Mouse (Mus musculus) inflammation-experienced regulatory T-cells, adult 6 months (primary cell): ENCODE results near the gene Rnf115. TPM values are rescaled to one million over a fixed set of nuclear protein-coding genes. Genes with fewer than 3 reads are reported as not detected.

ENCODE experiments used
- ATAC-seq: one replicate; pipeline ENCODE4 v1.8.0; 2017
- polyA plus RNA-seq, 3 experiments: library from polyadenylated mRNA; unstranded; fragments of 100-300 nt; shearing (Covaris generic); gene quantifications; one replicate each; pipeline ENCODE4 v1.2.1; 2017

Gene Rnf115
- polyA plus RNA-seq, 3 experiments from 2014 or later: 44.6 to 73.7 (median 47.3) TPM

- ATAC-seq: no peak
These were observed 111.7 kb downstream of the Rnf115 start for GRCm38 (mm10) chr3:96838996-96839645.

Other genes with a start within 250 kb of the Rnf115 start
- not detected for gene Hfe2, start 202.5 kb upstream of the Rnf115 start, polyA plus RNA-seq
- gene Txnip, start 169.7 kb upstream of the Rnf115 start, polyA plus RNA-seq: 100 to 1,000 TPM; 160 to 366 (median 354) TPM
- gene Gm16253, start 150.7 kb upstream of the Rnf115 start, polyA plus RNA-seq: 1 to 10 TPM in 1 of 3 experiments, not detected in 2; 2.1 TPM
- gene Polr3gl, start 133.5 kb upstream of the Rnf115 start, polyA plus RNA-seq: 10 to 100 TPM; 26.9 to 48.9 (median 33.8) TPM
- gene Ankrd34a, start 131.0 kb upstream of the Rnf115 start, polyA plus RNA-seq: under 1 TPM in 1 of 3 experiments, not detected in 2; 0.17 TPM
- under 1 TPM; 0.34 to 0.61 (median 0.43) TPM for gene Lix1l, start 126.5 kb upstream of the Rnf115 start, polyA plus RNA-seq
- gene Rbm8a, start 97.7 kb upstream of the Rnf115 start, polyA plus RNA-seq: 100 to 1,000 TPM; 102 to 149 (median 134) TPM
- 10 to 100 TPM; 45.8 to 63.4 (median 54.9) TPM for gene Pex11b, start 92.3 kb upstream of the Rnf115 start, polyA plus RNA-seq
- gene Gm42957, start 92.2 kb upstream of the Rnf115 start, polyA plus RNA-seq: under 1 TPM in 1 of 3 experiments, not detected in 2; 0.10 TPM
- gene Itga10, start 82.1 kb upstream of the Rnf115 start, polyA plus RNA-seq: not detected
- gene Ankrd35, start 57.5 kb upstream of the Rnf115 start, polyA plus RNA-seq: under 1 TPM in 2 of 3 experiments, not detected in 1; 0.53 to 0.97 TPM
- 10 to 100 TPM; 34.3 to 65.5 (median 46.6) TPM for gene Pias3, start 31.3 kb upstream of the Rnf115 start, polyA plus RNA-seq
- 1 to 10 TPM in 2 of 3 experiments, under 1 TPM in 1; 0.86 to 2.5 (median 1.3) TPM for gene Nudt17, start 19.1 kb upstream of the Rnf115 start, polyA plus RNA-seq
- gene Polr3c, start within 50 bp of the Rnf115 start, polyA plus RNA-seq: 10 to 100 TPM; 61.8 to 74.4 (median 63.7) TPM
- under 1 TPM in 1 of 3 experiments, not detected in 2; 0.94 TPM for gene Pdzk1, start 101.6 kb downstream of the Rnf115 start, polyA plus RNA-seq
- gene Cd160, start 101.7 kb downstream of the Rnf115 start, polyA plus RNA-seq: 10 to 100 TPM; 50.8 to 77.5 (median 75.0) TPM
- gene Gja5, start 177.0 kb downstream of the Rnf115 start, polyA plus RNA-seq: under 1 TPM in 1 of 3 experiments, not detected in 2; 0.20 TPM
- gene Gpr89, start 177.7 kb downstream of the Rnf115 start, polyA plus RNA-seq: 10 to 100 TPM; 37.3 to 41.5 (median 39.4) TPM
- gene Gja8, start 198.4 kb downstream of the Rnf115 start, polyA plus RNA-seq: not detected